Mouse (Mus musculus) CH12.LX (cell line): Measurements from ENCODE around the gene Scd4. TPM values are rescaled to one million over a fixed set of nuclear protein-coding genes. Genes with fewer than 3 reads are reported as not detected.

Source experiments
- DNase-seq: peaks from one replicate; pipeline ENCODE4 v3.0.0-alpha.2; 2013; ENCODE audit errors: extremely low read depth
- H3K27ac ChIP-seq: 2 replicates; pipeline ENCODE4 v1.5.1; 2012; ENCODE audit warnings: low read depth, mild to moderate bottlenecking, control low read depth, moderate library complexity; ENCODE audit not compliant: insufficient read depth
- H3K27me3 ChIP-seq: replicated peaks from 2 replicates; pipeline ENCODE3; 2012; ENCODE audit warnings: inconsistent platforms
- H3K36me3 ChIP-seq, 2 experiments: replicated peaks in 1 of 2; 2 replicates each; pipeline versions ENCODE3 to v1.6.1; 2012; ENCODE audit warnings: inconsistent platforms in 1 of 2, low read length in 1 of 2, mild to moderate bottlenecking in 1 of 2, mixed read lengths in 1 of 2, moderate library complexity in 1 of 2; ENCODE audit not compliant: control insufficient read depth in 1 of 2, insufficient read depth in 1 of 2
- H3K4me1 ChIP-seq, 2 experiments: 2 replicates each; pipeline ENCODE4 v1.6.1; 2012; ENCODE audit warnings: inconsistent platforms in 1 of 2, moderate library complexity in 1 of 2; ENCODE audit not compliant: insufficient read depth in 2 of 2, control insufficient read depth in 1 of 2
- H3K4me2 ChIP-seq: 2 replicates; pipeline ENCODE4 v1.6.1; 2012; ENCODE audit warnings: low read depth, mild to moderate bottlenecking, control low read depth; ENCODE audit not compliant: poor library complexity, insufficient read depth, severe bottlenecking
- H3K4me3 ChIP-seq, 3 experiments: fragments of 150-350 bp in 1 of 3; sonication (generic) in 1 of 3; replicated peaks in 1 of 3; 2 replicates each; pipeline versions ENCODE3 to v1.5.1; 2011 to 2012; ENCODE audit warnings: low read depth in 2 of 3, low read length in 2 of 3, mild to moderate bottlenecking in 2 of 3, moderate library complexity in 2 of 3, control low read depth in 1 of 3, improper control_type of control experiment in 1 of 3, inconsistent platforms in 1 of 3, mixed read lengths in 1 of 3; ENCODE audit not compliant: poor library complexity in 1 of 3
- H3K79me2 ChIP-seq: replicated peaks from 2 replicates; pipeline ENCODE4 v1.6.1; 2012; ENCODE audit warnings: mild to moderate bottlenecking, moderate library complexity; ENCODE audit not compliant: control insufficient read depth, poor library complexity, insufficient read depth, severe bottlenecking; ENCODE audit errors: extremely low read depth
- H3K9ac ChIP-seq: 2 replicates; pipeline ENCODE4 v1.6.1; 2012; ENCODE audit warnings: low read depth, mild to moderate bottlenecking, control low read depth, moderate library complexity; ENCODE audit not compliant: insufficient read depth
- H3K9me3 ChIP-seq: replicated peaks from 2 replicates; pipeline ENCODE3; 2012; ENCODE audit warnings: low read length, inconsistent platforms, mixed read lengths
- CHD1 ChIP-seq: IDR thresholded peaks from 2 replicates; pipeline ENCODE4 v1.6.1; 2012; ENCODE audit warnings: low read depth, low read length, improper control_type of control experiment, inconsistent platforms
- HCFC1 ChIP-seq: IDR thresholded peaks from 2 replicates; pipeline ENCODE4 v1.6.1; 2012; ENCODE audit warnings: low read depth, mild to moderate bottlenecking, inconsistent platforms, low read length, improper control_type of control experiment
- JUN ChIP-seq: IDR thresholded peaks from 2 replicates; pipeline ENCODE4 v1.6.1; 2011; ENCODE audit warnings: low read depth, mild to moderate bottlenecking, low read length, improper control_type of control experiment, moderate library complexity; ENCODE audit not compliant: insufficient read depth
- MAZ ChIP-seq: IDR thresholded peaks from 2 replicates; pipeline ENCODE4 v1.6.1; 2012; ENCODE audit warnings: low read depth, mild to moderate bottlenecking, inconsistent platforms, low read length, improper control_type of control experiment, moderate library complexity
- MEF2A ChIP-seq: IDR thresholded peaks from 2 replicates; pipeline ENCODE4 v1.6.1; 2014; ENCODE audit warnings: low read depth, mild to moderate bottlenecking, inconsistent platforms, low read length, improper control_type of control experiment, borderline replicate concordance
- MYC ChIP-seq: IDR thresholded peaks from 2 replicates; pipeline ENCODE4 v1.6.1; 2011; ENCODE audit warnings: low read depth, mild to moderate bottlenecking, improper control_type of control experiment, low read length
- NELFE ChIP-seq: IDR thresholded peaks from 2 replicates; pipeline ENCODE4 v1.6.1; 2011; ENCODE audit warnings: low read depth, low read length, improper control_type of control experiment
- PAX5 ChIP-seq: IDR thresholded peaks from 2 replicates; pipeline ENCODE4 v1.6.1; 2012; ENCODE audit warnings: low read length, inconsistent platforms, mixed read lengths
- POLR2A ChIP-seq: IDR thresholded peaks from 2 replicates; pipeline ENCODE4 v1.6.1; 2011; ENCODE audit warnings: low read depth, mild to moderate bottlenecking, improper control_type of control experiment, low read length
- POLR2AphosphoS2 ChIP-seq: IDR thresholded peaks from 2 replicates; pipeline ENCODE4 v1.6.1; 2011; ENCODE audit warnings: low read depth, low read length, improper control_type of control experiment
- RAD21 ChIP-seq: IDR thresholded peaks from 2 replicates; pipeline ENCODE4 v1.6.1; 2011; ENCODE audit warnings: low read depth, mild to moderate bottlenecking, low read length, improper control_type of control experiment, moderate library complexity
- SIN3A ChIP-seq: IDR thresholded peaks from 2 replicates; pipeline ENCODE4 v1.6.1; 2012; ENCODE audit warnings: low read length, improper control_type of control experiment, inconsistent platforms
- TCF12 ChIP-seq: IDR thresholded peaks from 2 replicates; pipeline ENCODE4 v1.6.1; 2014; ENCODE audit warnings: low read depth, mild to moderate bottlenecking, inconsistent platforms, low read length, improper control_type of control experiment
- UBTF ChIP-seq: IDR thresholded peaks from 2 replicates; pipeline ENCODE4 v1.6.1; 2012; ENCODE audit warnings: low read depth, mild to moderate bottlenecking, inconsistent platforms, low read length, improper control_type of control experiment, moderate library complexity
- USF1 ChIP-seq: IDR thresholded peaks from 2 replicates; pipeline ENCODE4 v1.6.1; 2014; ENCODE audit warnings: low read depth, mild to moderate bottlenecking, inconsistent platforms, low read length, improper control_type of control experiment
- USF2 ChIP-seq: conservative IDR thresholded peaks from 2 replicates; pipeline ENCODE4 v1.6.1; 2011; ENCODE audit warnings: low read depth, low read length, improper control_type of control experiment
- ZC3H11A ChIP-seq: IDR thresholded peaks from 2 replicates; pipeline ENCODE4 v1.6.1; 2012; ENCODE audit warnings: low read depth, mild to moderate bottlenecking, inconsistent platforms, low read length, improper control_type of control experiment
- ZMIZ1 ChIP-seq: IDR thresholded peaks from 2 replicates; pipeline ENCODE4 v1.6.1; 2012; ENCODE audit warnings: low read depth, mild to moderate bottlenecking, inconsistent platforms, low read length, improper control_type of control experiment
- ZNF384 ChIP-seq: IDR thresholded peaks from 2 replicates; pipeline ENCODE4 v1.6.1; 2012; ENCODE audit warnings: low read depth, low read length, improper control_type of control experiment, inconsistent platforms
- dilution Hi-C: fragments of 300-500 bp; cut with MboI; formaldehyde crosslinking; loops from 2 replicates; pipeline ENCODE4 v1.14.3; 2020; ENCODE audit warnings: low sequenced_read_pairs; ENCODE audit not compliant: extremely low pct_unique_long_range_greater_than_20kb, extremely low pct_ligation_motif_present
- in situ Hi-C: fragments of 300-500 bp; cut with MboI; formaldehyde crosslinking; loops from 3 replicates; pipeline ENCODE4 v1.14.3; 2019; ENCODE audit warnings: low sequenced_read_pairs, low pct_ligation_motif_present, low pct_unique_long_range_greater_than_20kb, mixed read lengths
- polyA plus RNA-seq: library from polyadenylated mRNA; unstranded; fragments of >175 nt; gene quantifications from 2 replicates; pipeline ENCODE4 v1.2.1, GENCODE M21; 2012; ENCODE audit warnings: low read depth; ENCODE audit not compliant: insufficient read length
- total RNA-seq, 2 experiments: library from RNA; depleted of rRNA; stranded (reverse); fragments of 300-350 nt in 1 of 2; fragments of >200 nt in 1 of 2; gene quantifications; 2 replicates each; pipeline ENCODE4 v1.2.3; 2012 to 2014

The Scd4 gene
- total and polyA plus RNA-seq, 3 experiments: 0.11 TPM; not detected in 2

DNA sequence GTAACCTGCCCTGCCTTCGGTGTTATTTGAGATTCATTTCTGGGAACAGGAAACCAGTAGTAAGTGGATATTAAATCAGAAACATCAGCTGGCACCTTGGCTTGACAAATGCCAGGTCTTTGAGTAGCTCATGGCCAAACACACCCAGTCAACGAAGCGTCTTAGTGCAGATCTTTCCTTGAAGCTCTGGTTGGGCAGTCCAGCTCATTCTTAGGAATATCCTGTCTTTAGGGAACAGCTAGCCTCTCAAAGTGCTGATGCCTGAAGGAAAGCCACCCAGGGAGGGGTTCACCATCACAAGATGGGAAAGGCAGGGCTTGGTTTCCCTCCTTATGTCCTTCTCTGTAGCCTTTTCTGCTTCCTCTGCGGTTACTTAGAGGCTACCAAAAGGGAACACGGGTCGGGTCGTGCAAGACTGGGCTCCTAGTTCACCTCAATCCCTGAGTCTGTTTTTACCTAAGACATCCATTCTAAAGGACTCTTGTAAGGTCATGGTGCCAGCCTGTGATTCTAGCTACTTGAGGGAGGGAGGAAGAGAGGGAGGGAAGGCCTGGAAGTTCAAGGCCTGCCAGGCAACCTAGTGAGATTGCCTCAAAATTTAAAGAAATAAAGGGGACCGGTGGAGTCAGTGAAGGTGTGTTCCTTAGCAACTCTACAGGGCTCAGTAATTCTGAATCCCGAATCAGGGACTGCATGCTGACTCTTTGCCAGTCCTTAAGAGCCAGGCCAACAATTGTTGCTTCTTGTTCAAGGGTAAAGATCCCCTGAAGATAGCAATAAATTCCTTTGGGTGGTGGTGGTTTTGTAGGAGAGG lies 25.6 kb upstream of the Scd4 start:
- DNase-seq: no peak
- no peaks in the 10 kb centered on the region for H3K9me3 ChIP-seq
- no peak overlapping the region for H3K4me2 ChIP-seq
- no peak overlapping the region for H3K27ac ChIP-seq
- H3K9ac ChIP-seq: no peak overlapping the region
- no peaks in the 10 kb centered on the region for H3K27me3 ChIP-seq
- peaks cover 0 to 35% of the 10 kb centered on the region in 2 experiments; a peak in 3 of 4 replicates for H3K4me1 ChIP-seq
- dilution Hi-C loops: no loop called here
- in situ Hi-C loops: no loop called here
- H3K79me2 ChIP-seq: peaks cover 7% of the 10 kb centered on the region; the same call in 1 of the 2 replicates
- no peak for TF ChIP-seq CHD1
- peak; percentile 84; the same call in 1 of the 2 replicates for TF ChIP-seq POLR2AphosphoS2
- TF ChIP-seq SIN3A: no peak
- peaks cover 57 to 67% of the 10 kb centered on the region in 2 experiments for H3K36me3 ChIP-seq
- no peak overlapping the region for H3K4me3 ChIP-seq

DNA sequence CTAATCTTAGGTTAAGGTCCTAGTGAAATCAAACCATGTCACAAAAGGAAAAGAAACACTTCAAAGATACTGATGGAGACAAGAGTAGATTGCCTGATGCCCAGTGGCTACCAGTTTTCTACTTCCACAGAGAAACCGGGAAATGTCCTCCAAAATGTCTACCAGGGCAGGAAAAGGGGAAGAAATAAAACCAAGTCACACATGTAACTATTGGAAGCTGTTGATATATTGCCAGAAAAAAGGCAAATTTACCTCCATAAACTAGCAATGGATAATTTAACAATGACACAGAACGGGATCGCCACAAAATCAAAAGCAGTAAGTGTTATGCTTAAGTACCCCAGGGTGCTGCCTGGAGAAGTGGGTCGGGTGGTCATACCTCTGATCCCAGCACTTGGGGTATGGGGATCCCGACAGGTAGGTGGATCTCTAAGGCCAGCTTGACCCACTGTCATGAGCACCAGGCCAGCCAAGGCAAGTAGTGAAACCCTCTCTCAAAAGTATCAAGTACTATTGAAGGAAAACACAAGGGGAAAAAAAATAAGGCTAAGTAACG lies 24.9 kb upstream of the Scd4 start:
- H3K4me3 ChIP-seq: no peak overlapping the region
- TF ChIP-seq USF2: no peak
- TF ChIP-seq ZC3H11A: no peak
- TF ChIP-seq TCF12: no peak
- no peak for TF ChIP-seq ZNF384
- no peak for TF ChIP-seq JUN
- peak; percentile 77; the same call in 1 of the 2 replicates for TF ChIP-seq POLR2AphosphoS2
- TF ChIP-seq USF1: no peak
- no peak for TF ChIP-seq UBTF
- no peak for TF ChIP-seq PAX5
- TF ChIP-seq MYC: no peak
- 0 out of 2 replicates have a peak, but pooled peaks have one; percentile 1 for TF ChIP-seq ZMIZ1
- TF ChIP-seq POLR2A: peak; percentile 20; the same call in 1 of the 2 replicates
- TF ChIP-seq MEF2A: no peak
- no peak for TF ChIP-seq MAZ
- no peak for TF ChIP-seq RAD21
- TF ChIP-seq NELFE: no peak
- TF ChIP-seq HCFC1: no peak

More for the DNA sequence above, 24.9 kb upstream of the Scd4 start:
- Histone ChIP-seq H3K9ac (no peak overlapping the region), H3K4me1 (peaks cover 0 to 31% of the 10 kb centered on the region in 2 experiments; a peak in 3 of 4 replicates), H3K9me3 (no peaks in the 10 kb centered on the region), H3K27me3 (no peaks in the 10 kb centered on the region), H3K27ac (no peak overlapping the region), H3K4me2 (no peak overlapping the region), H3K36me3 (peaks cover 51 to 60% of the 10 kb centered on the region in 2 experiments), H3K79me2 (peaks cover 4% of the 10 kb centered on the region; the same call in 1 of the 2 replicates)
- in situ Hi-C loops (no loop called here), dilution Hi-C loops (no loop called here)
- no peak for DNase-seq
